Mouse (Mus musculus) liver, embryonic 14.5 days (tissue): Measurements from ENCODE around the gene Ttc16. TPM values are rescaled to one million over a fixed set of nuclear protein-coding genes. Genes with fewer than 3 reads are reported as not detected.

Experiments used
- ATAC-seq: fragments of 200-750 bp; cut with Nextera tagmentation; 2 replicates; pipeline ENCODE4 v1.8.0; 2017; ENCODE audit warnings: moderate number of reproducible peaks, mild to moderate bottlenecking, moderate library complexity; ENCODE audit not compliant: insufficient read depth
- DNase-seq, 3 experiments: peaks; one replicate each; pipeline ENCODE4 v3.0.0-alpha.2; 2012 to 2013; ENCODE audit warnings: low read depth in 3 of 3, low spot score in 3 of 3
- H3K27ac ChIP-seq: fragments of 300-500 bp; sonication (generic); 2 replicates; pipeline ENCODE4 v1.5.1; 2014; ENCODE audit warnings: moderate library complexity, mild to moderate bottlenecking, control low read depth, inconsistent platforms
- H3K27me3 ChIP-seq: fragments of 300-500 bp; sonication (generic); 2 replicates; pipeline ENCODE4 v1.6.1; 2014; ENCODE audit warnings: mild to moderate bottlenecking, low read length, moderate library complexity; ENCODE audit not compliant: control insufficient read depth, insufficient read depth
- H3K36me3 ChIP-seq: fragments of 300-500 bp; sonication (generic); replicated peaks from 2 replicates; pipeline ENCODE4 v1.6.1; 2014; ENCODE audit warnings: low read depth; ENCODE audit not compliant: control insufficient read depth, insufficient read depth
- H3K4me1 ChIP-seq, 2 experiments: fragments of 200-500 bp in 1 of 2; fragments of 300-500 bp in 1 of 2; sonication (generic) in 1 of 2; replicated peaks; 2 replicates each; pipeline ENCODE4 v1.6.1; 2012 to 2014; ENCODE audit warnings: antibody characterized with exemption in 1 of 2, inconsistent platforms in 1 of 2, low read length in 1 of 2; ENCODE audit not compliant: control insufficient read depth in 2 of 2, insufficient read depth in 2 of 2
- H3K4me2 ChIP-seq: fragments of 300-500 bp; sonication (generic); 2 replicates; pipeline ENCODE4 v1.6.1; 2014; ENCODE audit warnings: low read depth, mild to moderate bottlenecking, control low read depth, moderate library complexity
- H3K4me3 ChIP-seq, 2 experiments: fragments of 200-500 bp in 1 of 2; fragments of 300-500 bp in 1 of 2; sonication (generic) in 1 of 2; 2 replicates each; pipeline ENCODE4 v1.5.1; 2012 to 2014; ENCODE audit warnings: low read depth in 2 of 2, low read length in 2 of 2, mild to moderate bottlenecking in 2 of 2, control low read depth in 1 of 2, inconsistent platforms in 1 of 2, moderate library complexity in 1 of 2; ENCODE audit not compliant: insufficient read depth in 1 of 2
- H3K9ac ChIP-seq: fragments of 300-500 bp; sonication (generic); replicated peaks from 2 replicates; pipeline ENCODE4 v1.6.1; 2014; ENCODE audit warnings: mild to moderate bottlenecking, control low read depth, moderate library complexity
- H3K9me3 ChIP-seq: fragments of 300-500 bp; sonication (generic); 2 replicates; pipeline ENCODE4 v1.6.1; 2016; ENCODE audit warnings: low read length, mixed read lengths; ENCODE audit not compliant: control insufficient read depth
- CTCF ChIP-seq: IDR thresholded peaks from 2 replicates; pipeline ENCODE4 v1.5.1; 2016; ENCODE audit warnings: antibody characterized with exemption, low read depth, control low read depth
- EP300 ChIP-seq: IDR thresholded peaks from 2 replicates; pipeline ENCODE4 v1.6.1; 2016; ENCODE audit warnings: antibody characterized with exemption, low read depth
- WGBS: fragments of 180-500 bp; shearing (Covaris S2); extraction: QIAGEN DNeasy Blood & Tissue Kit; methylation state at CpG from one replicate; pipeline ENCODE4 v1.1.7; 2014; ENCODE audit not compliant: insufficient replicate concordance; 5-methylcytosine and 5-hydroxymethylcytosine counted together
- polyA plus RNA-seq, 2 experiments: library from polyadenylated mRNA; depleted of rRNA in 1 of 2; stranded (reverse) in 1 of 2; unstranded in 1 of 2; fragments of >200 nt; fragmentation: Nextera tagmentation in 1 of 2; extraction: Ambion mirVana in 1 of 2; gene quantifications; 2 replicates each; pipeline versions ENCODE4 v1.2.1 to v1.2.3; 2012 to 2014

Ttc16 gene
- polyA plus RNA-seq, 2 experiments: 0.09 to 0.22 TPM

DNA sequence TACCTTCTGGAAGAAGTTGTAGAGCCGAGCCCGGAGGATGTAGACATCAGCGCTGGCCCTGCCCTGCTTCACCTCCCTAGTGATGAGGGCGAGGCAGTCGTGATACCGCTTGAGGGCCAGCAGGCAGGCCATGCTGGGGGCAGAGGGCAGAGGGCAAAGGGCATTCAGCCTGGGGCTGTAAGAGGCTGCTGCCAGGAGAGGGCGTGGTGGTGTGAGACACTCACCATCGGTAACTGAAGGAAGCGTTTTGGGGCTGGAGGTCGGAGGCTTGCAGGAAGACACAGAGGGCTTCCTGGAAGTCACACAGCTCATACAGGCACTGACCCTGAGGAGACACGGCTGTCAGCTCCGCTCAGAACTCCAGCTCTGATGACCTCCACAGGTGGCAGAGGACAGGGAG, 3.5 kb downstream of the Ttc16 start:
- Histone ChIP-seq H3K4me1 (peaks cover 2 to 15% of the 10 kb centered on the region in 2 experiments; a peak in 3 of 4 replicates), H3K9me3 (no peaks in the 10 kb centered on the region), H3K4me3 (no peak overlapping the region), H3K9ac (no peak overlapping the region), H3K36me3 (no peaks in the 10 kb centered on the region), H3K4me2 (no peak overlapping the region), H3K27ac (no peak overlapping the region), H3K27me3 (no peaks in the 10 kb centered on the region)
- no peak for TF ChIP-seq EP300
- TF ChIP-seq CTCF: peak; percentile 50
- 22% methylated on average over 12 of the region's 12 CpGs for WGBS
- ATAC-seq: no peak
- DNase-seq: no peak

DNA sequence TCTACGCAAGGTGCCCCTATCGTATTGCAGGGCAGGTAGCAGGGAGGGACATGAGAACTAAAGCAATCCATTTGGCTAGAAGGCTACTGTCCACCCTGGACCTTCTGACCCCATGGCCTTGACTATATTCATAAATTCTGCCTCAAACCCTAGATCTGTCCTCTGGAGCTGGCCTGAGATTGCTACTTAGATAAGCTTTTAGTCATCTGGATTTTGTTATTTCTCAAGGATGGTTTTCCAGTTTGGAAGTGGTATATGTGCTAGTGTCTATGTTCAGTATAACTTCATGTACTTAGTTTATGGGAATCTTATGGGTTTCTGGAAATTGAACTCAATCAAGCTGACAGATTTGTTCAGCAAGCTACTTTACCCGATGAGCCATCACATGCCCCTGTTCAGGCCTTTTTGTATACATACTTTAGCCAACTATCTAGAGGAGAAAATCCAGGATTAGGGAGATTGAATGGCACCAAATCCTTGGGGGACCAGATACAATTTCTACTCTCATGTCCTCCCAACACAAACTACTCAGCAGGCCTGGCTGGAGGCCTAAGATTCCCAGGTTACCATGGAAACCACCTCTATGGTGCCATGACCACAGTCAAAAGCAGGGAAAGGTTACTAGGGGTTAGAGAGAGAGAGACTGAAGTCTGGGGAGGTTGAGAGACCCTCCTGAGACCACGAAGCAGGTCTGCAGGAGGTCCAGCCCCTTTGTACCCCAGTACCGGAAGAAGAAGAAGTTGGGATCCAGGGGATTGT, 5.9 kb downstream of the Ttc16 start:
- Histone ChIP-seq H3K27ac (no peak overlapping the region), H3K4me2 (no peak overlapping the region)

GRCm38 (mm10) chr2:32768661-32769285, 6.7 kb downstream of the Ttc16 start:
- TF ChIP-seq CTCF: no peak
- peak; percentile 58 for TF ChIP-seq EP300
- peaks cover 0 to 11% of the 10 kb centered on the region in 2 experiments; a peak in 3 of 4 replicates for H3K4me1 ChIP-seq
- peak; percentile 79 for ATAC-seq
- H3K27ac ChIP-seq: no peak overlapping the region
- peak overlapping the region; percentile 23; the same call in 1 of the 2 replicates for H3K4me2 ChIP-seq
- no peak overlapping the region for H3K9ac ChIP-seq
- no peaks in the 10 kb centered on the region for H3K9me3 ChIP-seq
- H3K36me3 ChIP-seq: no peaks in the 10 kb centered on the region
- DNase-seq: peak in 2 of 3 experiments; percentile 26 to 46
- no peak overlapping the region for H3K4me3 ChIP-seq
- 32% methylated on average over 19 of the region's 19 CpGs for WGBS
- no peaks in the 10 kb centered on the region for H3K27me3 ChIP-seq

More for the DNA sequence above, 5.9 kb downstream of the Ttc16 start:
- H3K27me3 ChIP-seq: no peaks in the 10 kb centered on the region
- peaks cover 0 to 11% of the 10 kb centered on the region in 2 experiments; a peak in 3 of 4 replicates for H3K4me1 ChIP-seq
- no peak for DNase-seq
- ATAC-seq: no peak
- TF ChIP-seq EP300: no peak
- no peak for TF ChIP-seq CTCF
- no peaks in the 10 kb centered on the region for H3K9me3 ChIP-seq
- H3K4me3 ChIP-seq: no peak overlapping the region
- 70% methylated on average over 5 of the region's 5 CpGs for WGBS
- H3K9ac ChIP-seq: no peak overlapping the region
- H3K36me3 ChIP-seq: no peaks in the 10 kb centered on the region

- Histone ChIP-seq H3K4me1 (peaks cover 0 to 11% of the 10 kb centered on the region in 2 experiments; a peak in 3 of 4 replicates), H3K36me3 (no peaks in the 10 kb centered on the region), H3K4me2 (no peak overlapping the region), H3K9me3 (no peaks in the 10 kb centered on the region), H3K27ac (no peak overlapping the region), H3K27me3 (no peaks in the 10 kb centered on the region), H3K4me3 (no peak overlapping the region), H3K9ac (no peak overlapping the region)
- TF ChIP-seq CTCF (no peak), EP300 (no peak)
- DNase-seq (no peak), ATAC-seq (no peak)
- 59% methylated on average over 12 of the region's 12 CpGs for WGBS
These were observed 8.2 kb downstream of the Ttc16 start for GRCm38 (mm10) chr2:32767241-32767640.

- Histone ChIP-seq H3K27ac (no peak overlapping the region), H3K4me1 (peaks cover 0 to 2% of the 10 kb centered on the region in 2 experiments; a peak in 2 of 4 replicates), H3K9me3 (no peaks in the 10 kb centered on the region), H3K36me3 (no peaks in the 10 kb centered on the region), H3K4me2 (no peak overlapping the region), H3K27me3 (no peaks in the 10 kb centered on the region), H3K4me3 (no peak overlapping the region), H3K9ac (no peak overlapping the region)
- ATAC-seq (no peak), DNase-seq (no peak)
- 62% methylated on average over 3 of the region's 3 CpGs for WGBS
- TF ChIP-seq EP300 (no peak), CTCF (peak; percentile 66)
These were observed 12.1 kb downstream of the Ttc16 start for GRCm38 (mm10) chr2:32763353-32763752.
